Mouse (Mus musculus) CH12.LX (cell line): Measurements from ENCODE around the gene Kansl1l.

Source experiments
- CTCF ChIP-seq, 2 experiments: IDR thresholded peaks in 1 of 2; conservative IDR thresholded peaks in 1 of 2; 2 replicates each; pipeline ENCODE4 v1.5.1; 2011 to 2012; ENCODE audit warnings: low read depth in 2 of 2, low read length in 2 of 2, improper control_type of control experiment in 1 of 2, inconsistent platforms in 1 of 2, mild to moderate bottlenecking in 1 of 2, moderate library complexity in 1 of 2
- PAX5 ChIP-seq: IDR thresholded peaks from 2 replicates; pipeline ENCODE4 v1.6.1; 2012; ENCODE audit warnings: low read length, inconsistent platforms, mixed read lengths
- POLR2A ChIP-seq: IDR thresholded peaks from 2 replicates; pipeline ENCODE4 v1.6.1; 2011; ENCODE audit warnings: low read depth, mild to moderate bottlenecking, improper control_type of control experiment, low read length

DNA sequence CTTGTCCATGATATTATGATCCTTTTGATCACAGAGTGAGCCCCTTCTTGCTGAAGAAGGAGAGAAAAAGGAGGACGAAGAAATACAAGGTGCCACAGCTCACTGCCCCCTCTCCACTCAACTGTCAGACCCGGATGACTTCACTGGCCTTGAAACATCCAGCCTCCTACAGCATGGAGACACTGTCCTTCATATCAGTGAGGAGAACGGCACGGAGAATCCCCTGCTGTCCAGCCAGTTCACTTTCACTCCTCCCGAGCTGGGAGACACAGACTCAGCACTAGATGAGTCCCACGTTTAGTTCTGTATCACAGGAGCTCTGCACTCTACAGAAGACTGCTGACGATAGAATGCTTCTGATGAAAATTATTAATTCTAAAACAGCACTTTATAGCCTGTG lies 122.1 kb downstream of the Kansl1l start:
- TF ChIP-seq CTCF (conservative IDR thresholded peaks at IDR 0.05 in 1 of 2, IDR thresholded peaks at IDR 0.05 in 1 of 2; ENCODE audit: low read depth in 2 of 2, low read length in 2 of 2) (no peak), POLR2A (no peak), PAX5 (no peak)
